Mouse (Mus musculus): ENCODE results near the gene Apod. TPM values are rescaled to one million over a fixed set of nuclear protein-coding genes. Genes with fewer than 3 reads are reported as not detected.

Gene Apod
- polyA plus RNA-seq, 1 experiment from 2014 or later: 1.0 TPM

DNA sequence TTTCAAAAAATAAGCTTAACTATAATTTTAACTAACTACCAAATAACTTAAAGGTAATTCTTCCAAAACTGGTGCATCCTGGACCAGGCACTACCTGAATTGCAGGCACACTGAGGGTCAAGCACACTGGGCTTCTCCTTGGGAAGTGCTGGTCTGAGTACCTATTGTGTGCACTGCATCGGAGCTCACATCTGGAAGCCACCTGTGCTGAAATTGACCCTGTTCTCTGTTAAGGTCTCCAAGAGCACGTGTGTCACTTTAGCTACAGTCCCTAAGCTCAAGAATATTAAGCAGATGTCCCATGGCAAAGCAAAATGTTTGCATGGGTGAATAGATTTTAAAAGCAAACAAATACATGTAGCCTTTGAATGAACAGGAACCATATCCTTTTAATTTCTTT is 997 bp downstream of the Apod start:
- TF ChIP-seq CTCF (IDR thresholded peaks at IDR 0.05; ENCODE audit: low read depth) (no peak), EP300 (optimal IDR thresholded peaks at IDR 0.05) (no peak)
- Histone ChIP-seq H3K4me3 (ENCODE audit: low read depth, low read length) (no peak overlapping the region), H3K4me2 (replicated peaks; ENCODE audit: low read depth) (no peak overlapping the region), H3K27me3 (ENCODE audit: control insufficient read depth, insufficient read depth, low read length) (no peaks in the 10 kb centered on the region), H3K9ac (ENCODE audit: low read length) (no peak overlapping the region), H3K4me1 (replicated peaks; ENCODE audit: control insufficient read depth, insufficient read depth) (no peaks in the 10 kb centered on the region; the same call in none of the 2 replicates), H3K27ac (replicated peaks) (no peak overlapping the region), H3K36me3 (ENCODE audit: control insufficient read depth, insufficient read depth, low read length) (no peaks in the 10 kb centered on the region), H3K9me3 (ENCODE audit: control insufficient read depth, low read length) (no peaks in the 10 kb centered on the region)
- ATAC-seq (ENCODE audit: low FRiP score, low TSS enrichment): no peak
- 50% methylated on average over 2 of the region's 2 CpGs for WGBS
- no peak for DNase-seq (ENCODE audit: low spot score)

DNA sequence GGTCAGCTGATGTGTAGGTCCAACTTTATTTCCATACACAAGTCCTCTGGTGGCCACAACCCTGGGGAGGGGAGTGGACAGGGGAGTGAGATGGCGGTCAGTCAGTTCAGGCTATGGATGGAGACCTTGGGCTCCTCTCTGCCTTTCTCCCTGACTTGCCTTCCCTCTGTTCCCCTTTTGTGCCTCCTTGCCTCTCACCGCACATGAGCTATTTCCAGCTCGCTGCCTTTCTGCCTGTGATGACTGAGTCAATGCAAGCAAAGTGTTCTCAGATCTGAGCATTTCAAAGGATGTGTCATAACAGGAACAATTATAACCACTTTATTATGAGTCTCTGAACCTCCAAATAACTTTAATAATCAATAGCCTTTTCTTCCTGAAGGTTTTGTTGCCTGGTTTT is 2.3 kb downstream of the Apod start:
- no peak overlapping the region for H3K27ac ChIP-seq (replicated peaks)
- 65% methylated on average over 3 of the region's 3 CpGs for WGBS
- no peak overlapping the region for H3K9ac ChIP-seq (ENCODE audit: low read length)
- TF ChIP-seq EP300 (optimal IDR thresholded peaks at IDR 0.05): no peak
- TF ChIP-seq CTCF (IDR thresholded peaks at IDR 0.05; ENCODE audit: low read depth): no peak
- H3K4me3 ChIP-seq (ENCODE audit: low read depth, low read length): no peak overlapping the region
- H3K36me3 ChIP-seq (ENCODE audit: control insufficient read depth, insufficient read depth, low read length): no peaks in the 10 kb centered on the region
- H3K4me1 ChIP-seq (replicated peaks; ENCODE audit: control insufficient read depth, insufficient read depth): no peaks in the 10 kb centered on the region; the same call in 1 of the 2 replicates
- no peaks in the 10 kb centered on the region for H3K27me3 ChIP-seq (ENCODE audit: control insufficient read depth, insufficient read depth, low read length)
- no peak for DNase-seq (ENCODE audit: low spot score)
- H3K4me2 ChIP-seq (replicated peaks; ENCODE audit: low read depth): no peak overlapping the region
- no peaks in the 10 kb centered on the region for H3K9me3 ChIP-seq (ENCODE audit: control insufficient read depth, low read length)
- ATAC-seq (ENCODE audit: low FRiP score, low TSS enrichment): no peak

DNA sequence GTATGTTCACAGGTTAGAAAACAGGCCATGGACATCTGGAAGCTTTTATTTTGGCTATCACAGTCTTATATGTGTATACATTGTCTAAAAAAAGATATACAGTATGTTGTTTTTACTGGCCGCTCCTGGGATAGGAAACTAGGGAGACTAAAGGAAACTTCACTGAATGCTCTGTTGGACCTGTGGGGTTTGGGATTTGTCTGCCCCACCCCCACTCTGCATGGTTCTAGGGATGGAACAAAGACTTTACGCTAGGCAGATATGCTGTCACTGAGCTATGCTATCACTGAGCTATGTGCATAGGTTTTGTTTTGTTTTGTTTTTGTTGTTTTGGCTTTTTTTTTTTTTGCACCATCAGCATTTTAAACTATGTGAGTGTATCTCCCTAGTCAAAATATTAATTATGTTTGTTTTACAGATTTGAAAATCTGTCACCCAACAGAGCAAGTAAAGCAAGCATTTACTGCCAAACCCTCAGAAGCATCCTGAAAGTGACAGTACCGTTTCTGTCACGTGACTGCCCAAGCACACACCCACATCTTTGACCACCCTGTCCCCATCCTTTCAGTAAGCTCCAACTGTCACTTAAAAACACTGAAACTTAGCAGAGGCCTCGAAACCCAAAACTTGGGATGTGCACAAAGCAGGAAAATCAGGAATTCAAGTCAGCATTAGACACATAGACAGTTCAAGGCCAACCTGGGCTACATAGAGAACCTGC is 9.2 kb downstream of the Apod start:
- no peaks in the 10 kb centered on the region for H3K27me3 ChIP-seq (ENCODE audit: control insufficient read depth, insufficient read depth, low read length)
- WGBS: 70% methylated on average over 5 of the region's 5 CpGs
- H3K4me3 ChIP-seq (ENCODE audit: low read depth, low read length): no peak overlapping the region
- TF ChIP-seq CTCF (IDR thresholded peaks at IDR 0.05; ENCODE audit: low read depth) (no peak), EP300 (optimal IDR thresholded peaks at IDR 0.05) (no peak)
- no peaks in the 10 kb centered on the region for H3K9me3 ChIP-seq (ENCODE audit: control insufficient read depth, low read length)
- no peaks in the 10 kb centered on the region for H3K36me3 ChIP-seq (ENCODE audit: control insufficient read depth, insufficient read depth, low read length)
- H3K27ac ChIP-seq (replicated peaks): no peak overlapping the region
- ATAC-seq (ENCODE audit: low FRiP score, low TSS enrichment) (no peak), DNase-seq (ENCODE audit: low spot score) (no peak)
- no peak overlapping the region for H3K9ac ChIP-seq (ENCODE audit: low read length)
- no peaks in the 10 kb centered on the region for H3K4me1 ChIP-seq (replicated peaks; ENCODE audit: control insufficient read depth, insufficient read depth)
- H3K4me2 ChIP-seq (replicated peaks; ENCODE audit: low read depth): no peak overlapping the region

DNA sequence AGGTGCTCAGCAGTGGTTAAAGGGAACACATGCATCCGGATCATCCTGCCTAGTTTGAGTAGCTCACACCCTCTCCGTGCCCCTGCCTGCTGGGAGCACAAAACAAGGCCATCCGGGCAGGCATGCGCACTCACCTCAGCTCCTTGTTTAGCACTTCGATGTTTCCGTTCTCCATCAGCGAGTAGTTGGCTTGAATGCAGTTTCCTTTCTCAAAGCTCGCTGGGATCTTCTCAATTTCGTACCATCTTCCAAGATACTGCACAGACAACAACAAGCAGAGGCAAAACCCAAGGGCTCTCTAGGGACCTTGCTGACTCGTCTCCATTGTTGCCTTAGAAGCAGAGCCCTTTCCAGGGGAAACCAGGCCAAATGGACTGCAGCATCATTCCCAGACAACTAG is 11.3 kb downstream of the Apod start:
- TF ChIP-seq EP300 (optimal IDR thresholded peaks at IDR 0.05) (no peak), CTCF (IDR thresholded peaks at IDR 0.05; ENCODE audit: low read depth) (no peak)
- Histone ChIP-seq H3K9me3 (ENCODE audit: control insufficient read depth, low read length) (no peaks in the 10 kb centered on the region), H3K27me3 (ENCODE audit: control insufficient read depth, insufficient read depth, low read length) (no peaks in the 10 kb centered on the region), H3K27ac (replicated peaks) (no peak overlapping the region), H3K4me1 (replicated peaks; ENCODE audit: control insufficient read depth, insufficient read depth) (no peaks in the 10 kb centered on the region), H3K4me3 (ENCODE audit: low read depth, low read length) (no peak overlapping the region), H3K36me3 (ENCODE audit: control insufficient read depth, insufficient read depth, low read length) (no peaks in the 10 kb centered on the region), H3K9ac (ENCODE audit: low read length) (no peak overlapping the region), H3K4me2 (replicated peaks; ENCODE audit: low read depth) (no peak overlapping the region)
- DNase-seq (ENCODE audit: low spot score) (no peak), ATAC-seq (ENCODE audit: low FRiP score, low TSS enrichment) (no peak)
- WGBS: 69% methylated on average over 10 of the region's 10 CpGs

DNA sequence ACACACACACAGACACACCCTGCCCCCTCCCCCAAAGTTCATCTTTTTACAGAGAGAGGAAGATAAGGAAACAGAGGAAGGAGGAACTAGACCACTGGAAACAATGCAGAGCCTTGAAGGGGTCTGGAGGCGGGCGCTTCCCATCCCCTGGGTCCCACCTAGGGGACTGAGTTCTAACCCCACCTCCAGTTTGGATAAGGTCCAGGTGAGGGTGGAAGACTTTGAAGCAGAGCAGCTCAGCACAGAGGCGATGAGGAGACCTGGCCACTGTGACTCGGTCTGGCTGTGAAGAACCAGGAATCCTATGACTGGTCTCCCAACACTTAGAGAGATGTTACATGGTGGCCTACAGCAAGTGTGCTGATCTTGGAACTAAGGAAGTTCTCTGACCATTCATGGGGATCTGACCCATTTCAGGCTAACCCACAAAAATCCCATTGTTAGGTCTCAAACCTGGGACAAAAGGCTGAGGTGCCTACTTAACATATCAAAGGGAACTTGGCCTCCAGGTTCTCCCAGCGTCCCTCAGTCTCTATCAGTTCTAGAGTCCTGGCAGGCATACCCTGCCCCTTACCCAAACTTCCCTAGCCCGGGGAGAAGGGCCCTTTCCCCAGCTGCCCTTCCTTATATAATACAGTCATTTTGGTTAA is 13.6 kb downstream of the Apod start:
- Histone ChIP-seq H3K27ac (replicated peaks) (no peak overlapping the region), H3K36me3 (ENCODE audit: control insufficient read depth, insufficient read depth, low read length) (no peaks in the 10 kb centered on the region), H3K9ac (ENCODE audit: low read length) (no peak overlapping the region), H3K4me2 (replicated peaks; ENCODE audit: low read depth) (no peak overlapping the region), H3K4me1 (replicated peaks; ENCODE audit: control insufficient read depth, insufficient read depth) (no peaks in the 10 kb centered on the region), H3K27me3 (ENCODE audit: control insufficient read depth, insufficient read depth, low read length) (no peaks in the 10 kb centered on the region), H3K9me3 (ENCODE audit: control insufficient read depth, low read length) (no peaks in the 10 kb centered on the region), H3K4me3 (ENCODE audit: low read depth, low read length) (no peak overlapping the region)
- DNase-seq (ENCODE audit: low spot score): no peak
- TF ChIP-seq CTCF (IDR thresholded peaks at IDR 0.05; ENCODE audit: low read depth) (no peak), EP300 (optimal IDR thresholded peaks at IDR 0.05) (no peak)
- ATAC-seq (ENCODE audit: low FRiP score, low TSS enrichment): no peak
- 93% methylated on average over 6 of the region's 6 CpGs for WGBS

DNA sequence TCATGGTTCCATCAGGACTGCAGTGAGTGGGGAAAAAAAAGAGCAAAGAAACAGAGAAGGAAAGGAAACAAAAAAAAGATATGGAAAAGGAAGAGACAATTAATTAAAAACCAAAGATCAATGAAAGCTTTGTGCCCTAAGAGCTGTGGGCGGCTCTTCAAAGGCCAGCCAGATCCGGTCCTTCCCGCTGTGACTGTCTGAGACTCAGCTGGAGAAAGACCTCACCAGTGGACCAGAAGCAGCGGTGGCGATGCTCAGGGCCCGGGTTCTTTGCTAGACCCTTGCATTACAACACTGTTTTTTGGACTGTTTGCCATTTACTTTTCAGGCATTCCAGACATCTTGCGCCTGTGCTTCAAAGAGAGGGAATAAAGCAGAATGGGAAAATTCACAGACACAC is 14.1 kb downstream of the Apod start:
- H3K27ac ChIP-seq (replicated peaks): no peak overlapping the region
- DNase-seq (ENCODE audit: low spot score) (no peak), ATAC-seq (ENCODE audit: low FRiP score, low TSS enrichment) (no peak)
- no peaks in the 10 kb centered on the region for H3K4me1 ChIP-seq (replicated peaks; ENCODE audit: control insufficient read depth, insufficient read depth)
- no peaks in the 10 kb centered on the region for H3K36me3 ChIP-seq (ENCODE audit: control insufficient read depth, insufficient read depth, low read length)
- no peak for TF ChIP-seq CTCF (IDR thresholded peaks at IDR 0.05; ENCODE audit: low read depth)
- WGBS: 67% methylated on average over 7 of the region's 7 CpGs
- no peak overlapping the region for H3K4me2 ChIP-seq (replicated peaks; ENCODE audit: low read depth)
- no peaks in the 10 kb centered on the region for H3K9me3 ChIP-seq (ENCODE audit: control insufficient read depth, low read length)
- no peaks in the 10 kb centered on the region for H3K27me3 ChIP-seq (ENCODE audit: control insufficient read depth, insufficient read depth, low read length)
- no peak overlapping the region for H3K9ac ChIP-seq (ENCODE audit: low read length)
- no peak overlapping the region for H3K4me3 ChIP-seq (ENCODE audit: low read depth, low read length)

Data from stomach, postnatal 0 days (tissue).